In the genomic region with DNA sequence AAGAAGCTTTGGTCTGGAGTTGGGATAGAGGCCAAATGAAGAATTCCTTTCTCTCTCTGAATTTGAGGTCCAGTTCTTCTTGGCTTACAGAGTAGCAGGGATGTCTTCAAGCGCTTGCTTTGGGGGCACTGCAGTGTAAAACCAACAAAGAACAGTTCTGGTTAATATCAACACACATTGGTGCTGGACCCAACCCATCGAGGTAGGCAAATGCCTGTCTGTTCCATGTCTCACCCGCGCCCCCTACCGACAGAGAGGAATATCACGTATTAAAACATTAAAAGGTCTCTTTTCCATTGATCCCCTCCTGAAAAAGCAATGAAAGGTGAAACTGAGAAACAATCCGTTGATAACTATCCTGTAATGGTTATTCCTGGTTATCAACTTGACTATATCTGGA, we compare ENCODE assay signal across 9 mouse cellular contexts. TPM values are rescaled to one million over a fixed set of nuclear protein-coding genes. Genes with fewer than 3 reads are reported as not detected.
A peak's percentile ranks its signal among the peaks of the same experiment; 100 is the strongest.
DNase-seq lines count a peak whose midpoint lies in the region; ATAC-seq and TF ChIP-seq lines count a peak whose summit lies in the region.
"Had no signal": no experiment of that assay in that cellular context is flagged by ENCODE, and none has a peak within 500 bp of the region (broad histone marks: within the 10 kb centered on the region; RNA-seq: fewer than 3 reads in every experiment).

No protein-coding gene starts in this region.

- H3K79me2 ChIP-seq in heart, adult 2 months (replicated peaks; ENCODE audit: control insufficient read depth, insufficient read depth, low read length): no peaks in the 10 kb centered on the region

- DNase-seq in CD4-positive helper T cell, adult 2 months (ENCODE audit: low read depth, low spot score): peak; percentile 76
- DNase-seq in NIH3T3 (ENCODE audit: low read depth): peak; percentile 93
- peak; percentile 84 to 92 for DNase-seq in cerebellum, postnatal 14 days
- DNase-seq in heart, adult 2 months: peak; percentile 73 to 82
- peak; percentile 56 for DNase-seq in layer of hippocampus, adult 9-10 months (ENCODE audit: low spot score)
- DNase-seq in lung, postnatal 0 days (ENCODE audit: low spot score): peak; percentile 84
- DNase-seq in skeletal muscle tissue, adult 2 months (ENCODE audit: low read depth, low spot score): peak; percentile 59
- DNase-seq in urinary bladder, postnatal 36 days (ENCODE audit: low spot score in 2 of 2): peak; percentile 72 to 81

- no peak overlapping the region for H3K4me2 ChIP-seq in lung, postnatal 0 days (replicated peaks; ENCODE audit: low read depth, low read length)
- H3K4me2 ChIP-seq: heart, embryonic 15.5 days had no signal

- no peaks in the 10 kb centered on the region; the same call in 1 of the 2 replicates for H3K4me1 ChIP-seq in heart, adult 2 months (ENCODE audit: control insufficient read depth, insufficient read depth, low read length)
- no peaks in the 10 kb centered on the region for H3K4me1 ChIP-seq in lung, postnatal 0 days (ENCODE audit: insufficient read depth, low read depth, low read length)

- no peak overlapping the region for H3K4me3 ChIP-seq in heart, adult 2 months
- no peak overlapping the region for H3K4me3 ChIP-seq in lung, postnatal 0 days (ENCODE audit: low read depth, low read length)
- H3K4me3 ChIP-seq: heart, embryonic 15.5 days had no signal

- H3K36me3 ChIP-seq in heart, adult 2 months (ENCODE audit: control insufficient read depth, insufficient read depth, low read length): no peaks in the 10 kb centered on the region
- H3K36me3 ChIP-seq in lung, postnatal 0 days (ENCODE audit: insufficient read depth, low read length): no peaks in the 10 kb centered on the region
- H3K36me3 ChIP-seq: heart, embryonic 15.5 days had no signal

- intact Hi-C loops in heart, adult 2 months (cut with DNase I): loop anchor here (1.0 kb wide), 1 partner anchor 140 kb away; no protein-coding TSS in a partner anchor

- no peak overlapping the region for H3K27ac ChIP-seq in heart, adult 2 months
- no peak overlapping the region for H3K27ac ChIP-seq in lung, postnatal 0 days (ENCODE audit: low read length)
- H3K27ac ChIP-seq: heart, embryonic 15.5 days had no signal

- TF ChIP-seq CTCF in heart, adult 2 months (IDR thresholded peaks at IDR 0.05): peak; percentile 92
- peak; percentile 93 for TF ChIP-seq CTCF in lung, postnatal 0 days (IDR thresholded peaks at IDR 0.05)

- peak; percentile 62; the same call in 1 of the 2 replicates for TF ChIP-seq EP300 in heart, adult 2 months (IDR thresholded peaks at IDR 0.05; ENCODE audit: insufficient read depth, low read depth, low read length)
- TF ChIP-seq EP300 in lung, postnatal 0 days (IDR thresholded peaks at IDR 0.05): no peak

- no peaks in the 10 kb centered on the region for H3K27me3 ChIP-seq in heart, adult 2 months (ENCODE audit: control insufficient read depth, insufficient read depth, low read length)
- no peaks in the 10 kb centered on the region for H3K27me3 ChIP-seq in lung, postnatal 0 days (replicated peaks; ENCODE audit: insufficient read depth, low read length)
- H3K27me3 ChIP-seq: heart, embryonic 15.5 days had no signal

- no peaks in the 10 kb centered on the region for H3K9me3 ChIP-seq in lung, postnatal 0 days (ENCODE audit: low read length)
- H3K9me3 ChIP-seq: heart, embryonic 15.5 days had no signal

- TF ChIP-seq POLR2A in heart, adult 2 months (IDR thresholded peaks at IDR 0.05; ENCODE audit: insufficient read depth, low read depth, low read length): no peak

- peak; percentile 35; the same call in 1 of the 2 replicates for ATAC-seq in lung, postnatal 0 days

- no peak overlapping the region for H3K9ac ChIP-seq in heart, adult 2 months (ENCODE audit: low read depth, low read length)
- H3K9ac ChIP-seq in lung, postnatal 0 days (replicated peaks; ENCODE audit: low read depth): no peak overlapping the region
- H3K9ac ChIP-seq: heart, embryonic 15.5 days had no signal

- WGBS in heart, adult 2 months: 3% methylated on average over 7 of the region's 7 CpGs
- WGBS in lung, postnatal 0 days: 3% methylated on average over 7 of the region's 7 CpGs

RNA-seq across cellular contexts. Expression of gene Rabgef1, which starts 7.9 kb away (rescaled TPM):
- 10 to 100 TPM; 19.6 to 25.5 TPM for total RNA-seq in heart, adult 2 months (2021)
- 15.2 and 15.6 TPM in 2 replicates for polyA plus RNA-seq in heart, adult 2 months (2012; rRNA removed)
- 48.4 and 50.5 TPM in 2 replicates for polyA plus RNA-seq in lung, postnatal 0 days (2015; fragmentation: Nextera tagmentation; extraction: Ambion mirVana)

RNA-seq across cellular contexts. Expression of gene Kctd7, which starts 19.0 kb away (rescaled TPM):
- 1 to 10 TPM; 1.5 to 3.7 TPM for total RNA-seq in heart, adult 2 months (2021)
- 2.5 and 3.1 TPM in 2 replicates for polyA plus RNA-seq in heart, adult 2 months (2012; rRNA removed)
- 5.1 and 5.5 TPM in 2 replicates for polyA plus RNA-seq in lung, postnatal 0 days (2015; fragmentation: Nextera tagmentation; extraction: Ambion mirVana)

RNA-seq across cellular contexts. Expression of gene Tmem248, which starts 53.2 kb away (rescaled TPM):
- total RNA-seq in heart, adult 2 months (2021): 10 to 100 TPM; 35.7 to 46.1 TPM
- polyA plus RNA-seq in heart, adult 2 months (2012; rRNA removed): 20.8 and 26.1 TPM in 2 replicates
- polyA plus RNA-seq in lung, postnatal 0 days (2015; fragmentation: Nextera tagmentation; extraction: Ambion mirVana): 41.0 and 46.4 TPM in 2 replicates
